Mouse (Mus musculus): ENCODE results near the gene Col4a3bp.
A peak's percentile ranks its signal among the peaks of the same experiment; 100 is the strongest.

Gene Col4a3bp

GRCm38 (mm10) chr13:96542081-96542889 lies at the start of gene Col4a3bp, which contains the start of gene Polk:
TSS of gene Col4a3bp (plus strand) at chr13:96542618.
TSS of gene Polk (minus strand) at chr13:96542579.
- DNase-seq: peak; percentile 95

DNA sequence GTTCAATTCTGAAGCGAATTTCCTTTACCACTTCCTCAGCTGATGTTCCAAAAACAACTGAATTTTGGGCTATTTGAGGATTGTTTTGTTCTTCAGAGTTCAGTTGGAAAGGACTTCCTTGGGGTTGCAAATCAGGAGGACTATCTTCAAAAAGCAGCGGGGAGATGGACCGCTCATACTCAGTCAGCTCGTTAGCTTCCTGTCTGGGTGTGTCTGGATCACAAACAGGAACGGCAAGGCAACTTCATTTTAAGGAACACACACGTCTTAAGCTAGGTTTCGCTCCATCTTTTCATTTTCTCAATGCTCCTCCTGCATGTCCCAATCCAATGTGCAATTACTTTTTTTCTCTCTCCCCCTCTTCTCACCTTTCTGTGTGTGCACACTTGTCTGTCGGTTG lies 45.8 kb upstream of the Col4a3bp start:
- DNase-seq: no peak

- no peak for DNase-seq
Observed at GRCm38 (mm10) chr13:96499891-96500290, 42.5 kb upstream of the Col4a3bp start.

DNA sequence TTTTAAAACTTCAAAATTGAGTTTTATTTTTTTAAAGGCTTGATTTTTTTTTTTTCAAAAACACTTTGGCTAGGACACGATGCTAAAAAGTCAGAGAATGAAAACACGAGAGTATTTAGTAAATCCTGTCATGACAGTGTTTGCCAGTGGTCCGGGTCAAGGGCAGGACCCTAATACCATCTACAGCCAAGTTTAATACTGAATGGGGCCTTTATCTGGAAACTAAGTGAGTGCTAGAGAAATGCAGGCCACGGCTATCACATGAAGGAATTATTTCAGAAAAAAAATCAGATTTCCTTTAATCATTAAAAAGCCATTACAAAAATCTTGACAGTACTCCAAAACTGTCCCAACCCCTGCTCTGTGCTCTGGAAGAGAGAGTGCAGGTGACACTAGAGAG lies 36.8 kb upstream of the Col4a3bp start:
- DNase-seq: no peak

GRCm38 (mm10) chr13:96506313-96506712 lies 36.1 kb upstream of the Col4a3bp start:
- no peak for DNase-seq

DNA sequence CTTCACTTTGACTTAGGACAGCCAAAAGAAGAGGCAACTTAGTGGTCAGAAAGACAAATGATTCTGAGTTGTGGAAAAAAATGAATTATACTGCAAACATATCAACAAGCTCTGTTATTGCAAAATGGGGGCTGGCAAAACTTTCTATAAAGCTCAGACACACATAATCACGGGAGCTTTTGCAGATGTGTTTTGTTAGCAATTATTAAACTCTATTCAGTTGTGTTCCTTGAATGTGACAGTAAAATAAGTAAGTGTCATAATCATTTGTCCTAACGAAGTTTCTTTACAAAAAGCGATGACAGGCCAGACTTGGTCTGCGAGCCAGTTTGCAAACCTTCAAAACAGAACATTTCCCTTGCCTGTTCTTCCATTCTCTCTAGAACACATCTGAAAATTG lies 34.9 kb upstream of the Col4a3bp start:
- DNase-seq: no peak

- peak; percentile 12 for DNase-seq
Observed at GRCm38 (mm10) chr13:96510635-96511034, 31.8 kb upstream of the Col4a3bp start.

DNA sequence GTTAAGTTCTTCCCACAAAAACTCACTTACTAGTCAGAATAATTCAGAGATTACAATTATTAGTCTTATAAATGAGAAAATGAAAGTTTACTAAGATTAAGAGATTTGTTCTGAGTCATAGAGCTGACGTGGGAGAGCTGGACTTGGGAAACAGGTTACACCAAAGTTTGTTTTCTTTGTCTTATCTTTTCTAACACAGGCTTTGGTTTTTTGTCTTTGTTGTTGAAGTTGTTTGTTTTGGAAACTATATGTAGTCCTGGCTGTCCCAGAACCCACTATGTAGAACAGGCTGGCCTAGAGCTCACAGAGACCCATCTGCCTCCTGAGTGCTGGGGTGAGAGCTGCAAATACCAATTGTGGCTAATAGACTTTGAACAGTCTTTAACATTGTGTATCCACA lies 31.2 kb upstream of the Col4a3bp start:
- no peak for DNase-seq

DNA sequence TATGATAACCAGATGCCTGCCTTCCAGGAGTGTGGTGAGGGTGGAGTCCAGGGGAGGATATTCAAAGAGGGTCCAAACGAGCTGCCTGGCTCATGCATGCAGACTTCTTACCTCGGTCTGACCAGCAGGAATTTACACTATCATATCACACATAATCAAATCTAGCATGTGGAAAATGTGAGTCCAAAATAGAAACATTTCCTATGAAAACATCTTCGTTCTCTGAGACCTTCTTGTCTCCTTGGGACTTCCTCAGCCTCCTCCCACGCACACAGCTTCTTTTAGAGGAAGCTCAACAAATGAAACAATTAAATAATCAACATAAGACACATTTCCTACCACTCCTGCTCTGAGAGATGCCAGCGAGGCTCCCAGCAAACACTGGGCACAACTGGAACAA lies 30.5 kb upstream of the Col4a3bp start:
- DNase-seq: peak; percentile 10

DNA sequence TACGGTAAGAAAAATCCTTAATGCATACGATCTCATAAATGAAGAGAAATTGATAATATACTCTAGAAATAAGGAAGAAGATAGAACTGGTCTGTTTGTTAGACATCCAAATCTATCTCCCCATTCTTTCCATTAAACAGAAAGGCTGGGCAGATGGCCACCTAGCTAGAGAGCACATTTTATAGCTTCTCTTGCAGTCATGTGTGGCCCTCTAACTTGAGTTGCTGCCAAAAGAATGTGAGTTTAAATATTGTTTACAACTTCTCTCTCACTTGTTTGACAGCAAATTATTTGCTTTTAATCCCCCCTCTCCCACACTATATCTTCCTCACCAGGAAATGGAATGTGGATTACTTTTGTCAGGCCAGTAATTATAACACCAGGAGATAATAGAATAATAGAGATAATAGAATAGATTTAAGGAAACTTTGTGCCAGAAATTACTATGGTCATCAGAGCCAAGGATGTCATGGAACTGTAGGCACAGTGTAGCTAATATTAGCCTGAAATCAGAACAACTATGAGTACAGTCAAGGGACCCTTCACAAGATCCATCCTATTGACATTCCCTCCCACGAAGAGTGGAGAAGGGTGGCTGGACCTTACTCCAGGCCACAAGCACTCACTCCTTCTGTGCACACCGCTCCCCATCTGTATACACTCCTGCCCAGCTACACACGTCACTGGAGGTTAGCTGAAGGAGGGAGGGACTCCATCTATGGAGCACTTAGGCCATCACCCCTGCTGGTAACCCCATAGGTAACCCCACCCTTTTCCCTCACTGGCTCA lies 28.1 kb upstream of the Col4a3bp start:
- no peak for DNase-seq

GRCm38 (mm10) chr13:96516249-96516648 lies 26.2 kb upstream of the Col4a3bp start:
- DNase-seq: no peak

- DNase-seq: no peak
Observed at GRCm38 (mm10) chr13:96517335-96517734, 25.1 kb upstream of the Col4a3bp start.

GRCm38 (mm10) chr13:96521294-96521693 lies 21.1 kb upstream of the Col4a3bp start:
- DNase-seq: no peak

- no peak for DNase-seq
Observed at GRCm38 (mm10) chr13:96527022-96527421, 15.4 kb upstream of the Col4a3bp start.

GRCm38 (mm10) chr13:96527856-96528255 lies 14.6 kb upstream of the Col4a3bp start:
- no peak for DNase-seq

DNA sequence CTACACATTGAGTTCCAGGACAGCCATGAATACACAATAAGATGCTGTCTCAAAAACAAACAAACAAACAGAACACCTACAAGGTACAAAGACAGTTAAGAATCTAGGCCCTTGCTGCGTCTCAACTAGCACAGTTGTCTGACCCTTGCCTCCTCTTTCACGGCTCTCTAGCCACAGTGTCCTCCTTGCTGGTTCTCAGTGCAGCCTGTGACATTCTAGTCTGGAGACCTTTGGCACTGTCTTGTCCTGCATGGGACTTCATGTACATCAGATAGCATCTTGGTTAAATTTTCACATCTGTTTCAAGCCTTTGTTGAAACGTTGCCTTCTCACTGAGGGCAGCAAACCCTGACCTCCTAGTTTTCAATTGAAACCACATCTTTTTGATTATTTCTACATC lies 13.6 kb upstream of the Col4a3bp start:
- no peak for DNase-seq

- DNase-seq: no peak
Observed at GRCm38 (mm10) chr13:96529542-96529941, 12.9 kb upstream of the Col4a3bp start.

- DNase-seq: no peak
Observed at GRCm38 (mm10) chr13:96530064-96530463, 12.4 kb upstream of the Col4a3bp start.

DNA sequence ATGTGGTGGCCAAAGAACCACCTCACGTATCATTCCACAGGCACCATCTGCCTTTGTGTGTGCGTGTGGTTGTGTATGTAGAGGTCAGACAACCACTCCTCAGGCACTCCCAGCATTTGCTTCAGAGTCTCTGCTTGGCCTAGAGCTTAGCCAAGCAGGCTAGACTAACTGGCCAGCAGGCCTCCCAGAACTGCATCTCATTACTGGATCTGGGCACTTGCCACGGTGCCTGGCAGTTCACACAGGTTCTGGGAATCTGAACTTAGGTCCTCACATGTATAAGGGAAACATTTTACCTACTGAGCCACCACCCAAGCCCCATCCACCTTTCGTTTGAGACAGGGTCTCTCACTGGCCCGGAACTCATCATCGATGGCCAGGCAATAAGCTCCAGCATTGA lies 10.2 kb upstream of the Col4a3bp start:
- no peak for DNase-seq

GRCm38 (mm10) chr13:96533742-96534141 lies 8.7 kb upstream of the Col4a3bp start:
- DNase-seq: no peak

GRCm38 (mm10) chr13:96536821-96537572 lies 5.4 kb upstream of the Col4a3bp start:
- no peak for DNase-seq

- DNase-seq: no peak
Observed at GRCm38 (mm10) chr13:96538103-96538502, 4.3 kb upstream of the Col4a3bp start.

DNA sequence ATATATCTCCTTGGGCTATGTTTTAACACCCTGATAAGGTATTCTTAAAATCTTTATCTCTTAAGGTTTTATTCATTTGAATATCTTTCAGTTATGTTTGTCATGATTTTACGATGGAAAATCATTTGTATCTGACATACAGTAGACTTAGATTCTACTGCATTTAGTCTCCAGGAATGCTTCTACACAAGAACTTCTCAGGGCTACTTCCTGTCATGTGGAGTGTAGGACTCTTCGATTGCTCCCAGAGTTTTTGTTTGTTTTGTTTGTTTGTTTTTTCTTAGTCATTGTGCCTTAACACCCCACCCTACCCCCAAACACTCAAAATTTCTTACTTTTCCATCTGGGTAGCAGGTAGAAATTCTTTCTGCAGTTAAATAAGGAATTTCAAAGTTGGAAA lies 1.0 kb upstream of the Col4a3bp start:
- DNase-seq: no peak

Measured in lung, postnatal 14 days (tissue).